Mouse (Mus musculus) heart, embryonic 14.5 days (tissue): ENCODE data around the gene Entpd7. TPM values are rescaled to one million over a fixed set of nuclear protein-coding genes. Genes with fewer than 3 reads are reported as not detected.

ENCODE experiments used
- ATAC-seq: fragments of 200-750 bp; cut with Nextera tagmentation; 2 replicates; pipeline ENCODE4 v1.8.0; 2017; ENCODE audit warnings: low read depth, moderate TSS enrichment; ENCODE audit not compliant: insufficient number of reproducible peaks, insufficient read depth, low FRiP score
- H3K27ac ChIP-seq, 2 experiments: fragments of 200-500 bp in 1 of 2; fragments of 300-500 bp in 1 of 2; sonication (generic) in 1 of 2; replicated peaks in 1 of 2; 2 replicates each; pipeline ENCODE4 v1.5.1; 2012 to 2014; ENCODE audit warnings: low read depth in 2 of 2, low read length in 2 of 2, control low read depth in 1 of 2, mild to moderate bottlenecking in 1 of 2, mixed read lengths in 1 of 2; ENCODE audit not compliant: control insufficient read depth in 1 of 2, insufficient read depth in 1 of 2
- H3K27me3 ChIP-seq: fragments of 300-500 bp; sonication (generic); 2 replicates; pipeline ENCODE4 v1.6.1; 2014; ENCODE audit warnings: mild to moderate bottlenecking, low read length, control low read depth; ENCODE audit not compliant: control insufficient read depth, insufficient read depth
- H3K36me3 ChIP-seq: fragments of 300-500 bp; sonication (generic); 2 replicates; pipeline ENCODE4 v1.6.1; 2014; ENCODE audit warnings: mild to moderate bottlenecking, control low read depth, low read length, mixed read lengths; ENCODE audit not compliant: control insufficient read depth, insufficient read depth
- H3K4me1 ChIP-seq, 2 experiments: fragments of 200-500 bp in 1 of 2; fragments of 300-500 bp in 1 of 2; sonication (generic) in 1 of 2; 2 replicates each; pipeline ENCODE4 v1.6.1; 2012 to 2014; ENCODE audit warnings: low read length in 2 of 2, control low read depth in 1 of 2, mixed read lengths in 1 of 2; ENCODE audit not compliant: control insufficient read depth in 2 of 2, insufficient read depth in 2 of 2
- H3K4me2 ChIP-seq: fragments of 300-500 bp; sonication (generic); 2 replicates; pipeline ENCODE4 v1.6.1; 2014; ENCODE audit warnings: mild to moderate bottlenecking, low read length
- H3K4me3 ChIP-seq, 2 experiments: fragments of 200-500 bp in 1 of 2; fragments of 300-500 bp in 1 of 2; sonication (generic) in 1 of 2; 2 replicates each; pipeline ENCODE4 v1.5.1; 2012 to 2014; ENCODE audit warnings: low read length in 2 of 2, mild to moderate bottlenecking in 2 of 2, control low read depth in 1 of 2, low read depth in 1 of 2, moderate library complexity in 1 of 2; ENCODE audit not compliant: control insufficient read depth in 1 of 2, insufficient read depth in 1 of 2
- H3K9ac ChIP-seq: fragments of 300-500 bp; sonication (generic); 2 replicates; pipeline ENCODE4 v1.6.1; 2014; ENCODE audit warnings: mild to moderate bottlenecking, low read length
- H3K9me3 ChIP-seq: fragments of 300-500 bp; sonication (generic); 2 replicates; pipeline ENCODE4 v1.6.1; 2016; ENCODE audit warnings: low read length, control low read depth; ENCODE audit not compliant: control insufficient read depth
- WGBS: fragments of 180-500 bp; shearing (Covaris S2); extraction: QIAGEN DNeasy Blood & Tissue Kit; methylation state at CpG from one replicate; pipeline ENCODE4 v1.1.7; 2014; 5-methylcytosine and 5-hydroxymethylcytosine counted together
- polyA plus RNA-seq: library from polyadenylated mRNA; unstranded; fragments of >200 nt; fragmentation: Nextera tagmentation; extraction: Ambion mirVana; gene quantifications from 2 replicates; pipeline ENCODE4 v1.2.1, GENCODE M21; 2014

Gene Entpd7
- polyA plus RNA-seq, 1 experiment from 2014 or later = 6.9 TPM

- WGBS = 95% methylated on average over 2 of the region's 2 CpGs
- Histone ChIP-seq H3K4me2 (no peak overlapping the region), H3K9ac (no peak overlapping the region), H3K36me3 (peaks cover 63% of the 10 kb centered on the region), H3K27me3 (no peaks in the 10 kb centered on the region), H3K27ac (no peak overlapping the region), H3K4me1 (peaks cover 4 to 8% of the 10 kb centered on the region in 2 experiments; a peak in 2 of 4 replicates), H3K4me3 (no peak overlapping the region), H3K9me3 (no peaks in the 10 kb centered on the region)
- no peak for ATAC-seq
These were observed 60.5 kb downstream of the Entpd7 start for GRCm38 (mm10) chr19:43750008-43750407.

GRCm38 (mm10) chr19:43752489-43753225 is 63.2 kb downstream of the Entpd7 start, which contains the start of the genes Cutc and Cox15:
Gene Cutc, plus strand, starts transcription at chr19:43752996.
Gene Cox15, minus strand, starts transcription at chr19:43753000.
- no peaks in the 10 kb centered on the region for H3K27me3 ChIP-seq
- under 1% methylated on average over 62 of the region's 62 CpGs for WGBS
- peak within 1 kb of the TSS; percentile 73 for H3K4me2 ChIP-seq
- ATAC-seq = peak; percentile 84
- peak within 1 kb of the TSS; percentile 89 for H3K9ac ChIP-seq
- H3K36me3 ChIP-seq = peaks cover 37% of the 10 kb centered on the region
- peak within 1 kb of the TSS; percentile 94 to 97 for H3K27ac ChIP-seq
- H3K9me3 ChIP-seq = no peaks in the 10 kb centered on the region
- peak within 1 kb of the TSS; percentile 73 to 76 for H3K4me3 ChIP-seq
- peaks cover 4 to 8% of the 10 kb centered on the region in 2 experiments; a peak in 2 of 4 replicates for H3K4me1 ChIP-seq

GRCm38 (mm10) chr19:43753226-43753835 is 63.9 kb downstream of the Entpd7 start:
- peak; percentile 86 for ATAC-seq
- WGBS = under 1% methylated on average over 22 of the region's 24 CpGs

GRCm38 (mm10) chr19:43754237-43754636 is 64.8 kb downstream of the Entpd7 start:
- WGBS = 78% methylated on average over 2 of the region's 2 CpGs
- Histone ChIP-seq H3K9me3 (no peaks in the 10 kb centered on the region), H3K4me1 (peaks cover 0 to 5% of the 10 kb centered on the region in 2 experiments; a peak in 1 of 4 replicates), H3K27ac (no peak overlapping the region), H3K27me3 (no peaks in the 10 kb centered on the region), H3K4me3 (no peak overlapping the region), H3K4me2 (no peak overlapping the region), H3K9ac (no peak overlapping the region), H3K36me3 (peaks cover 22% of the 10 kb centered on the region)
- ATAC-seq = no peak

More at GRCm38 (mm10) chr19:43753226-43753835, 63.9 kb downstream of the Entpd7 start:
- Histone ChIP-seq H3K9me3 (no peaks in the 10 kb centered on the region), H3K9ac (peak overlapping the region; percentile 89), H3K36me3 (peaks cover 30% of the 10 kb centered on the region), H3K27ac (peak overlapping the region; percentile 94 to 97), H3K4me1 (peaks cover 1 to 6% of the 10 kb centered on the region in 2 experiments; a peak in 2 of 4 replicates), H3K4me2 (peak overlapping the region; percentile 73), H3K4me3 (peak overlapping the region; percentile 73 to 76), H3K27me3 (no peaks in the 10 kb centered on the region)

- H3K27ac ChIP-seq = no peak overlapping the region
- WGBS = 52% methylated on average over 2 of the region's 2 CpGs
These were observed 65.4 kb downstream of the Entpd7 start for GRCm38 (mm10) chr19:43754872-43755271.

GRCm38 (mm10) chr19:43760504-43760903 is 71.0 kb downstream of the Entpd7 start:
- Histone ChIP-seq H3K4me1 (no peaks in the 10 kb centered on the region), H3K4me3 (no peak overlapping the region), H3K36me3 (no peaks in the 10 kb centered on the region), H3K9me3 (no peaks in the 10 kb centered on the region), H3K9ac (no peak overlapping the region), H3K27ac (no peak overlapping the region), H3K27me3 (no peaks in the 10 kb centered on the region), H3K4me2 (no peak overlapping the region)
- 16% methylated on average over 6 of the region's 6 CpGs for WGBS
- ATAC-seq = no peak

More at GRCm38 (mm10) chr19:43754872-43755271, 65.4 kb downstream of the Entpd7 start:
- no peak for ATAC-seq
- Histone ChIP-seq H3K4me1 (peaks cover 0 to 5% of the 10 kb centered on the region in 2 experiments; a peak in 1 of 4 replicates), H3K4me3 (no peak overlapping the region), H3K36me3 (peaks cover 15% of the 10 kb centered on the region), H3K9ac (no peak overlapping the region), H3K27me3 (no peaks in the 10 kb centered on the region), H3K4me2 (no peak overlapping the region), H3K9me3 (no peaks in the 10 kb centered on the region)

GRCm38 (mm10) chr19:43761543-43762256 is 72.2 kb downstream of the Entpd7 start:
- Histone ChIP-seq H3K9me3 (no peaks in the 10 kb centered on the region), H3K27ac (no peak overlapping the region), H3K36me3 (no peaks in the 10 kb centered on the region), H3K9ac (no peak overlapping the region), H3K4me1 (no peaks in the 10 kb centered on the region), H3K4me2 (no peak overlapping the region), H3K27me3 (no peaks in the 10 kb centered on the region), H3K4me3 (no peak overlapping the region)
- ATAC-seq = no peak
